Mouse (Mus musculus): ENCODE measurements around the gene Ehf. TPM values are rescaled to one million over a fixed set of nuclear protein-coding genes. Genes with fewer than 3 reads are reported as not detected.

The Ehf gene
- polyA plus RNA-seq, 1 experiment from 2014 or later, result 0.05 TPM

GRCm38 (mm10) chr2:103325301-103326048, 22.4 kb upstream of the Ehf start:
- 89% methylated on average over 7 of the region's 7 CpGs for WGBS
- ATAC-seq, result no peak
- Histone ChIP-seq H3K4me2 (no peak overlapping the region), H3K27ac (no peak overlapping the region), H3K27me3 (no peaks in the 10 kb centered on the region), H3K4me3 (no peak overlapping the region), H3K36me3 (ENCODE audit: poor library complexity, severe bottlenecking) (no peaks in the 10 kb centered on the region), H3K9me3 (replicated peaks) (no peaks in the 10 kb centered on the region), H3K4me1 (no peaks in the 10 kb centered on the region), H3K9ac (no peak overlapping the region)

GRCm38 (mm10) chr2:103324320-103324719, 21.2 kb upstream of the Ehf start:
- Histone ChIP-seq H3K4me1 (no peaks in the 10 kb centered on the region), H3K9me3 (replicated peaks) (no peaks in the 10 kb centered on the region), H3K4me3 (no peak overlapping the region), H3K36me3 (ENCODE audit: poor library complexity, severe bottlenecking) (no peaks in the 10 kb centered on the region), H3K27me3 (no peaks in the 10 kb centered on the region), H3K27ac (no peak overlapping the region), H3K4me2 (no peak overlapping the region), H3K9ac (no peak overlapping the region)
- 94% methylated on average over 2 of the region's 2 CpGs for WGBS
- ATAC-seq, result no peak

GRCm38 (mm10) chr2:103322171-103322570, 19.1 kb upstream of the Ehf start:
- 91% methylated on average over 1 of the region's 1 CpGs for WGBS
- no peaks in the 10 kb centered on the region for H3K27me3 ChIP-seq
- H3K9me3 ChIP-seq (replicated peaks), result no peaks in the 10 kb centered on the region
- ATAC-seq, result no peak
- H3K36me3 ChIP-seq (ENCODE audit: poor library complexity, severe bottlenecking), result no peaks in the 10 kb centered on the region
- no peak overlapping the region for H3K4me3 ChIP-seq
- no peaks in the 10 kb centered on the region for H3K4me1 ChIP-seq
- no peak overlapping the region for H3K9ac ChIP-seq
- no peak overlapping the region for H3K27ac ChIP-seq
- no peak overlapping the region for H3K4me2 ChIP-seq

GRCm38 (mm10) chr2:103321638-103322037, 18.6 kb upstream of the Ehf start:
- no peaks in the 10 kb centered on the region for H3K27me3 ChIP-seq

GRCm38 (mm10) chr2:103314002-103314401, 10.9 kb upstream of the Ehf start:
- Histone ChIP-seq H3K4me2 (no peak overlapping the region), H3K27me3 (no peaks in the 10 kb centered on the region), H3K9me3 (replicated peaks) (no peaks in the 10 kb centered on the region), H3K9ac (no peak overlapping the region), H3K36me3 (ENCODE audit: poor library complexity, severe bottlenecking) (no peaks in the 10 kb centered on the region), H3K4me1 (no peaks in the 10 kb centered on the region), H3K4me3 (no peak overlapping the region), H3K27ac (no peak overlapping the region)
- whole genome bisulfite sequencing, result 92% methylated on average over 4 of the region's 4 CpGs
- no peak for ATAC-seq

More at GRCm38 (mm10) chr2:103321638-103322037, 18.6 kb upstream of the Ehf start:
- Histone ChIP-seq H3K4me1 (no peaks in the 10 kb centered on the region), H3K9ac (no peak overlapping the region), H3K4me2 (no peak overlapping the region), H3K27ac (no peak overlapping the region), H3K4me3 (no peak overlapping the region), H3K36me3 (ENCODE audit: poor library complexity, severe bottlenecking) (no peaks in the 10 kb centered on the region), H3K9me3 (replicated peaks) (no peaks in the 10 kb centered on the region)
- no peak for ATAC-seq
- 87% methylated on average over 4 of the region's 4 CpGs for WGBS

- no peaks in the 10 kb centered on the region for H3K27me3 ChIP-seq
- H3K4me3 ChIP-seq, result no peak overlapping the region
- H3K9me3 ChIP-seq (replicated peaks), result no peaks in the 10 kb centered on the region
- no peaks in the 10 kb centered on the region for H3K4me1 ChIP-seq
- no peak overlapping the region for H3K9ac ChIP-seq
- H3K27ac ChIP-seq, result no peak overlapping the region
- H3K36me3 ChIP-seq (ENCODE audit: poor library complexity, severe bottlenecking), result no peaks in the 10 kb centered on the region
- H3K4me2 ChIP-seq, result no peak overlapping the region
- no peak for ATAC-seq
- WGBS, result 49% methylated on average over 4 of the region's 4 CpGs
Observed at GRCm38 (mm10) chr2:103312640-103313039, 9.6 kb upstream of the Ehf start.

GRCm38 (mm10) chr2:103310663-103311062, 7.6 kb upstream of the Ehf start:
- Histone ChIP-seq H3K4me2 (no peak overlapping the region), H3K4me3 (no peak overlapping the region), H3K9ac (no peak overlapping the region), H3K36me3 (ENCODE audit: poor library complexity, severe bottlenecking) (no peaks in the 10 kb centered on the region), H3K27ac (no peak overlapping the region), H3K9me3 (replicated peaks) (no peaks in the 10 kb centered on the region), H3K27me3 (no peaks in the 10 kb centered on the region), H3K4me1 (no peaks in the 10 kb centered on the region)
- no peak for ATAC-seq
- WGBS, result 39% methylated on average over 5 of the region's 5 CpGs

- Histone ChIP-seq H3K4me1 (0 out of 2 replicates have a peak, but pooled peaks cover 2% of the 10 kb centered on the region), H3K27ac (no peak overlapping the region), H3K36me3 (ENCODE audit: poor library complexity, severe bottlenecking) (no peaks in the 10 kb centered on the region), H3K9ac (no peak overlapping the region), H3K4me2 (no peak overlapping the region), H3K9me3 (replicated peaks) (no peaks in the 10 kb centered on the region), H3K4me3 (no peak overlapping the region), H3K27me3 (no peaks in the 10 kb centered on the region)
- WGBS, result 71% methylated on average over 6 of the region's 6 CpGs
- ATAC-seq, result no peak
Observed at GRCm38 (mm10) chr2:103306686-103307085, 3.6 kb upstream of the Ehf start.

GRCm38 (mm10) chr2:103302669-103303068, 409 bp downstream of the Ehf start:
- Histone ChIP-seq H3K27me3 (no peaks in the 10 kb centered on the region), H3K9ac (no peak overlapping the region), H3K27ac (no peak overlapping the region), H3K4me3 (no peak overlapping the region), H3K9me3 (replicated peaks) (no peaks in the 10 kb centered on the region), H3K4me2 (no peak overlapping the region), H3K36me3 (ENCODE audit: poor library complexity, severe bottlenecking) (no peaks in the 10 kb centered on the region), H3K4me1 (0 out of 2 replicates have a peak, but pooled peaks cover 2% of the 10 kb centered on the region)
- ATAC-seq, result no peak
- WGBS, result 69% methylated on average over 6 of the region's 6 CpGs

GRCm38 (mm10) chr2:103298711-103299463, 4.2 kb downstream of the Ehf start:
- Histone ChIP-seq H3K4me1 (no peaks in the 10 kb centered on the region), H3K4me3 (no peak overlapping the region), H3K36me3 (ENCODE audit: poor library complexity, severe bottlenecking) (no peaks in the 10 kb centered on the region), H3K27ac (no peak overlapping the region), H3K4me2 (no peak overlapping the region), H3K9me3 (replicated peaks) (no peaks in the 10 kb centered on the region), H3K27me3 (no peaks in the 10 kb centered on the region), H3K9ac (no peak overlapping the region)
- WGBS, result 83% methylated on average over 13 of the region's 13 CpGs
- ATAC-seq, result no peak

GRCm38 (mm10) chr2:103294526-103294925, 8.6 kb downstream of the Ehf start:
- ATAC-seq, result no peak
- Histone ChIP-seq H3K27me3 (no peaks in the 10 kb centered on the region), H3K9ac (no peak overlapping the region), H3K27ac (no peak overlapping the region), H3K4me1 (0 out of 2 replicates have a peak, but pooled peaks cover 3% of the 10 kb centered on the region), H3K4me3 (no peak overlapping the region), H3K4me2 (no peak overlapping the region), H3K9me3 (replicated peaks) (no peaks in the 10 kb centered on the region), H3K36me3 (ENCODE audit: poor library complexity, severe bottlenecking) (no peaks in the 10 kb centered on the region)
- 10% methylated on average over 3 of the region's 3 CpGs for WGBS

GRCm38 (mm10) chr2:103293751-103294150, 9.3 kb downstream of the Ehf start:
- H3K27ac ChIP-seq, result no peak overlapping the region
- ATAC-seq, result no peak
- H3K9me3 ChIP-seq (replicated peaks), result no peaks in the 10 kb centered on the region
- no peaks in the 10 kb centered on the region for H3K36me3 ChIP-seq (ENCODE audit: poor library complexity, severe bottlenecking)
- H3K9ac ChIP-seq, result no peak overlapping the region
- WGBS, result 74% methylated on average over 5 of the region's 5 CpGs
- H3K4me1 ChIP-seq, result 0 out of 2 replicates have a peak, but pooled peaks cover 3% of the 10 kb centered on the region
- H3K4me3 ChIP-seq, result no peak overlapping the region
- H3K27me3 ChIP-seq, result no peaks in the 10 kb centered on the region
- no peak overlapping the region for H3K4me2 ChIP-seq
